Mouse (Mus musculus) bone marrow, adult 2 months (tissue): ENCODE results near the gene Tspan5. TPM values are rescaled to one million over a fixed set of nuclear protein-coding genes. Genes with fewer than 3 reads are reported as not detected.

Source experiments
- H3K27ac ChIP-seq: fragments of 200-500 bp; 2 replicates; pipeline ENCODE4 v1.5.1; 2012; ENCODE audit warnings: low read depth, mild to moderate bottlenecking, control low read depth, inconsistent platforms, low read length; ENCODE audit not compliant: control insufficient read depth, poor library complexity, insufficient read depth
- H3K4me1 ChIP-seq: fragments of 200-500 bp; 2 replicates; pipeline ENCODE4 v1.6.1; 2011; ENCODE audit warnings: low read length; ENCODE audit not compliant: control insufficient read depth, insufficient read depth
- H3K4me3 ChIP-seq: fragments of 200-500 bp; replicated peaks from 2 replicates; pipeline ENCODE3; 2011; ENCODE audit warnings: mild to moderate bottlenecking, low read depth, low read length, control low read depth; ENCODE audit not compliant: control insufficient read depth
- CTCF ChIP-seq: fragments of 200-500 bp; IDR thresholded peaks from 2 replicates; pipeline ENCODE4 v1.5.1; 2011; ENCODE audit warnings: low read length, control low read depth; ENCODE audit not compliant: control insufficient read depth, insufficient read depth
- POLR2A ChIP-seq: fragments of 200-500 bp; IDR thresholded peaks from 2 replicates; pipeline ENCODE4 v1.6.1; 2011; ENCODE audit warnings: low read depth, mild to moderate bottlenecking, control low read depth, low read length, borderline replicate concordance; ENCODE audit not compliant: control insufficient read depth
- WGBS: fragments of 180-500 bp; shearing (Covaris S2); methylation state at CpG from one replicate; pipeline ENCODE4 v1.1.7; 2018; 5-methylcytosine and 5-hydroxymethylcytosine counted together
- polyA plus RNA-seq: library from polyadenylated mRNA; stranded (reverse); fragments of >200 nt; gene quantifications from 2 replicates; pipeline ENCODE4 v1.2.4, GENCODE M21; 2011; ENCODE audit warnings: low replicate concordance; ENCODE audit not compliant: missing spikeins, insufficient read depth, insufficient read length

The Tspan5 gene
- polyA plus RNA-seq, 1 experiment = 8.3 TPM

DNA sequence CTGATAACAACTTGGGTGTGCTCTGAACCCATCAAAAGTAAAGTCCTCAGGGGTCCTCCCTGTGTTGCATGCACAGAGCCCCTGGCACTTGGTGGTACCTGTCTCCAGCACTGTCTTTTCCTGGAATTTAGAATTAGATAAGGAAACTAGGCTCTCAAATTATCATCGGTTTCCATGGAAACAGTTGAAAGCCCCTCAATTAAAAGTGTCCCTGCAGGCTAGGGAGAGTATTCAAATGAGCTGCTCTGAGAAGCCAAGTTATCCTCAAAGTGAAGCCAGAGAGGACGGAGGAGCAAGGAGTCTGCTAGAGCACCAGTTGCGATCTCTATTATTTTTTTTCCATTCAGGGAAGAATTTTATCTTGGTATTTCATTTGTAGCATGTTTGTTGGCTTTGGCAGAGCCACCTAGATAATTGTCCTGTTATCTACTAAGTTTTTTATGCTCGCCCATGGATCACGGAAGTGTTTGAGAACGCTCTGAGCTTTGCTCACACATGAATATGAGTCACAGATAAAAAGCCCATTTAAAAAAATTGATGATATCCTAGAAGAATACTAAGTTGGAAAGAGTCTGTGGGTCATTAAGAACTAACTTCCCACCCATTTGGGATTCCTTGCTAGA lies 139.8 kb downstream of the Tspan5 start:
- WGBS = 78% methylated on average over 6 of the region's 6 CpGs
- Histone ChIP-seq H3K4me1 (no peaks in the 10 kb centered on the region), H3K27ac (no peak overlapping the region), H3K4me3 (no peak overlapping the region)
- TF ChIP-seq CTCF = no peak
- TF ChIP-seq POLR2A = no peak

GRCm38 (mm10) chr3:138886121-138886520 lies 144.1 kb downstream of the Tspan5 start:
- Histone ChIP-seq H3K4me3 (no peak overlapping the region), H3K27ac (no peak overlapping the region), H3K4me1 (no peaks in the 10 kb centered on the region)
- WGBS = 89% methylated on average over 5 of the region's 5 CpGs
- no peak for TF ChIP-seq CTCF
- TF ChIP-seq POLR2A = no peak

GRCm38 (mm10) chr3:138889214-138889613 lies 147.2 kb downstream of the Tspan5 start:
- no peaks in the 10 kb centered on the region; the same call in 1 of the 2 replicates for H3K4me1 ChIP-seq
- 46% methylated on average over 4 of the region's 4 CpGs for WGBS
- H3K27ac ChIP-seq = no peak overlapping the region
- no peak overlapping the region for H3K4me3 ChIP-seq
- TF ChIP-seq POLR2A (no peak), CTCF (no peak)

- Histone ChIP-seq H3K27ac (no peak overlapping the region), H3K4me3 (no peak overlapping the region), H3K4me1 (no peaks in the 10 kb centered on the region; the same call in 1 of the 2 replicates)
- WGBS = 77% methylated on average over 10 of the region's 10 CpGs
- TF ChIP-seq POLR2A = no peak
- no peak for TF ChIP-seq CTCF
Measured at GRCm38 (mm10) chr3:138889769-138890295, 147.8 kb downstream of the Tspan5 start.

DNA sequence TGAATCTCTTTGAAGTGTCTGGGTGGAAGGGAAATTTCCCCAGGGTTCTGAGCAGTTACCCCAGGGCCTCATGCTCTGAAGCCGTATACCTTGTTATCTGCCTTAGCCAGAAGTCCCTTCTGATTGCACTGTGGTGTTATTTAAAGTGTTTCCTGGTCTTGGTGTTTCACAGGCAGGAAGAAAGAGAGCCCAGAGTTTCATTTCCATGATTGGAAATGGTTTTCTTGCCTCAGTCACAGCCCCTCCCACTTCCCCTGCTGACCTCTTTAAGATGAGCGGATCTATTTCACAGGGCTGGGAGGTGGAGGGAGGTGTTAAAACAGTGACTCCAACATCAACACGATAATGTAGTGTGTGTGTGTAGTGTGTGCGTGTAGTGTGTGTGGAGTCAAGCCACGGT lies 151.5 kb downstream of the Tspan5 start:
- 39% methylated on average over 5 of the region's 5 CpGs for WGBS
- Histone ChIP-seq H3K27ac (no peak overlapping the region), H3K4me1 (no peaks in the 10 kb centered on the region; the same call in 1 of the 2 replicates), H3K4me3 (no peak overlapping the region)
- TF ChIP-seq CTCF = no peak
- no peak for TF ChIP-seq POLR2A

DNA sequence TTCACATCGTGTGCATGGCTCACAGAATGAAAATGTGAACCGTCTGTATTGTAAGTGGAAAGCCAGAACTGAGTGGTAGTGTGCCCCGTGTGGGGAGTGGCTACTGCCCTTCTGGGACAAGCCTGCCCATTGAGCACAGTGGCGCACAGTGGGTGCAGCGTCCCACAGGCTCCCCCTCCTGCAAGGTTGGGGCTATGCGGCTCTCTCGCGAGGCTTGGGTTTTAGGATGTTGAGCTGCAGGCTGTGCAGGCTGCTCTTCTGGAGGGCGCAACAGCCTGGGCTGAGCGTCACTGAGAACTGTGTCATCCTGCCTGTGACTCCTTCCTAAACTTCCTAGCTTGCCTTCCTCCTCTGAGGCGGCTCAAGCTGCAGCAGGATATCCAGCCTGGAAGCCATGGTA lies 155.5 kb downstream of the Tspan5 start:
- no peak for TF ChIP-seq POLR2A
- 85% methylated on average over 11 of the region's 11 CpGs for WGBS
- no peaks in the 10 kb centered on the region; the same call in 1 of the 2 replicates for H3K4me1 ChIP-seq
- H3K27ac ChIP-seq = no peak overlapping the region; the same call in 1 of the 2 replicates
- no peak overlapping the region for H3K4me3 ChIP-seq

GRCm38 (mm10) chr3:138898055-138898454 lies 156.1 kb downstream of the Tspan5 start:
- TF ChIP-seq CTCF (no peak), POLR2A (no peak)
- no peaks in the 10 kb centered on the region; the same call in 1 of the 2 replicates for H3K4me1 ChIP-seq
- no peak overlapping the region for H3K4me3 ChIP-seq
- WGBS = 87% methylated on average over 8 of the region's 8 CpGs
- no peak overlapping the region for H3K27ac ChIP-seq

DNA sequence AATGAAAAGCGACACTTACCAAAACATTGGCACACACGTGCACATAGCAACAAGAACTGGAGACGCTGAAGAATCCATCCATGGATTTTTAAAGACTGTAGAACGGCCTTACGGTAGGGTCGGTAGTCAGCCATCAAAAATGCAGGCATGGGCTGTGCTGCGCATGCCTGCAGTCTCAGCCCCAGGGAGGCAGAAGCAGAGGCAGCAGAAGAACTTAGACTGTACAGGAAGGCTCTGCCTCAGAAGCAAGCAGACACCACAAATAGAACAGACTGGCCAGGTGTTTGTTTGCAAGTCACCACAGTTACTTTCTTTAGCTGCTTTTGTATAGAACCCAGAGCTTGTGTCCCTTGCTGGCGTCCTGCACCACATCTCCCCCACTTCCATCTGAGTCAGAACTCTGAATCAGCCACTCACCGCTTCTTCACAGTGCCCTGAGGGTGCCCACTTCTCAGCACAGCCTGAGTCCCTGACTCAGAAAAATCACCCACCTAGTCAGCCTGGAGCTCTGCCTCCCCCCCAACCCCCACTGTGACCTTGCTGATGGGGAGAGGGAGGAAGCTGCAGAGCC lies 158.7 kb downstream of the Tspan5 start:
- Histone ChIP-seq H3K4me1 (no peaks in the 10 kb centered on the region), H3K27ac (no peak overlapping the region), H3K4me3 (no peak overlapping the region)
- WGBS = 87% methylated on average over 9 of the region's 9 CpGs
- TF ChIP-seq CTCF = no peak
